ENCODE assay signal across 9 mouse cellular contexts in the genomic region with DNA sequence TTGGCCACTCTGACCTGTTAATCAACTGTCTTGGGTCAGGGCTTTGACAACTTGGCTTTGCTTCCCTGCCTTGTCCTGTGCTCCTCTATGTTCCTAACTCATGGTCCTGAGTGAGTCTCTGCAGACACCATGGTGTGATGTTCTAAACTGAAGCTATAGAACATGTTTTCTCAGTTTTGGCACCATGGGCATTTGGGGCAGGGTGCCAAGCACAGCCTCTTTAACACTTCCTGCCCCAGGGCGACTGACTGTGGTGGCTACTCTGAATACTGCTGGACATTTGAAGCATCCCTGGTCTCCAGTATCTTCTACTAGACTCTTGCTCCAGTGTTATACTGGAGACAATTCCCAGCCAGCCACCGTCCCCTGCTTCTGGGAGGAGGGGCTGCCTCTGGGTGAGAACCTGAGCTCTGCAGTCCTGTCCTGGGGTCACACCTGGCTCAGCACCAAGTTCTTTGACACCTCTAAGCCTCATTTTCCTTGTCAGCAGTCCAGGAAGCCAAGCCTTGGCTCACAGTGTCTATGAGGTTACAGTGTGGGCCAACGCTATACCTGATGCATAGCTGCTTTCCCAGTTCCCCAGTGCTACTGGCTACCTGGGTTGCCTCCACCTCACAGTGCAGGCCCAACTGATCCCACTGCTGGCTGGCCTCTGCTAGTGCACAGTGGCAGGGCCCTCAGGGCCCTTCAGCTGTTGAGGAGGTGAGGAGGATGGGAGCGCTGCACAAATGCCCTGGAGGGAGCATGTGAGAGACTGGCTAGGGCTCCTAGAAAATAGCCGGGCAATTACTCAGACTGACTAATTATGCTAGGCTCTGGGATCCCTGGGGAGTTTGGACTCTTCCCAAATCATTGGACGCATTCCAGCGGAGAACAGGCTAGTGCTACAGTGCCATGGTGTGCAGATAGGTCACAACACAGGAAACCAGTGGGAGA. TPM values are rescaled to one million over a fixed set of nuclear protein-coding genes. Genes with fewer than 3 reads are reported as not detected.
DNase-seq lines count a peak whose midpoint lies in the region; ATAC-seq lines count a peak whose summit lies in the region.
"Had no signal": no experiment of that assay in that cellular context is flagged by ENCODE, and none has a peak within 500 bp of the region (broad histone marks: within the 10 kb centered on the region; RNA-seq: fewer than 3 reads in every experiment).

No protein-coding gene starts in this region.

- no peak overlapping the region for H3K27ac ChIP-seq in midbrain, embryonic 11.5 days (ENCODE audit: low read depth, low read length)
- no peak overlapping the region for H3K27ac ChIP-seq in midbrain, embryonic 10.5 days (replicated peaks)
- H3K27ac ChIP-seq in heart, embryonic 11.5 days (ENCODE audit: low read depth, low read length) = no peak overlapping the region
- H3K27ac ChIP-seq: liver, embryonic 13.5 days had no signal

- H3K4me3 ChIP-seq in midbrain, embryonic 11.5 days (ENCODE audit: low read depth, low read length) = no peak overlapping the region
- H3K4me3 ChIP-seq in midbrain, embryonic 10.5 days = no peak overlapping the region
- no peak overlapping the region for H3K4me3 ChIP-seq in heart, embryonic 11.5 days (ENCODE audit: low read depth, low read length)
- H3K4me3 ChIP-seq: liver, embryonic 13.5 days had no signal

- H3K4me2 ChIP-seq in midbrain, embryonic 11.5 days = no peak overlapping the region
- H3K4me2 ChIP-seq in heart, embryonic 11.5 days = no peak overlapping the region
- H3K4me2 ChIP-seq: liver, embryonic 13.5 days had no signal

- no peak overlapping the region for H3K9ac ChIP-seq in midbrain, embryonic 11.5 days (ENCODE audit: low read length)
- H3K9ac ChIP-seq in heart, embryonic 11.5 days (ENCODE audit: low read depth, low read length) = no peak overlapping the region
- H3K9ac ChIP-seq: liver, embryonic 13.5 days had no signal

- WGBS in midbrain, embryonic 11.5 days = 76% methylated on average over 7 of the region's 7 CpGs
- 67% methylated on average over 7 of the region's 7 CpGs for WGBS in midbrain, embryonic 10.5 days
- 55% methylated on average over 7 of the region's 7 CpGs for WGBS in heart, embryonic 11.5 days (ENCODE audit: insufficient replicate concordance)

- no peaks in the 10 kb centered on the region for H3K27me3 ChIP-seq in midbrain, embryonic 11.5 days (ENCODE audit: control insufficient read depth, insufficient read depth, low read length)
- peaks cover 14% of the 10 kb centered on the region for H3K27me3 ChIP-seq in midbrain, embryonic 10.5 days (ENCODE audit: low read depth, poor library complexity, severe bottlenecking)
- no peaks in the 10 kb centered on the region for H3K27me3 ChIP-seq in heart, embryonic 11.5 days (ENCODE audit: control insufficient read depth, insufficient read depth, low read length)

- H3K36me3 ChIP-seq in midbrain, embryonic 11.5 days (ENCODE audit: control insufficient read depth, insufficient read depth, low read length) = no peaks in the 10 kb centered on the region
- no peaks in the 10 kb centered on the region for H3K36me3 ChIP-seq in midbrain, embryonic 10.5 days
- H3K36me3 ChIP-seq in heart, embryonic 11.5 days (ENCODE audit: control insufficient read depth, insufficient read depth, low read length) = no peaks in the 10 kb centered on the region
- H3K36me3 ChIP-seq: liver, embryonic 13.5 days had no signal

- DNase-seq in midbrain, embryonic 11.5 days (ENCODE audit: low spot score, missing footprints) = peak; percentile 41
- DNase-seq in midbrain, embryonic 10.5 days (ENCODE audit: low spot score) = no peak
- peak; percentile 75 to 78 for DNase-seq in cerebellum, adult 18-20 months
- DNase-seq in kidney, postnatal 36 days = peak; percentile 76 to 77
- DNase-seq in left cerebral cortex, postnatal 36 days (ENCODE audit: low spot score in 2 of 2) = no peak
- DNase-seq: liver, embryonic 13.5 days had no signal

- peaks cover 5% of the 10 kb centered on the region for H3K4me1 ChIP-seq in midbrain, embryonic 11.5 days (ENCODE audit: control insufficient read depth, insufficient read depth, low read length)
- peaks cover 22% of the 10 kb centered on the region for H3K4me1 ChIP-seq in midbrain, embryonic 10.5 days
- peaks cover 16% of the 10 kb centered on the region for H3K4me1 ChIP-seq in heart, embryonic 11.5 days (ENCODE audit: control insufficient read depth, insufficient read depth, low read length)
- H3K4me1 ChIP-seq: liver, embryonic 13.5 days had no signal

- intact Hi-C loops in left cerebral cortex, postnatal 36 days (cut with DNase I) = no loop called here

- H3K9me3 ChIP-seq in midbrain, embryonic 11.5 days (ENCODE audit: control insufficient read depth, low read length) = no peaks in the 10 kb centered on the region
- no peaks in the 10 kb centered on the region for H3K9me3 ChIP-seq in midbrain, embryonic 10.5 days (replicated peaks)
- no peaks in the 10 kb centered on the region for H3K9me3 ChIP-seq in heart, embryonic 11.5 days (replicated peaks; ENCODE audit: control insufficient read depth, low read length)
- H3K9me3 ChIP-seq: liver, embryonic 13.5 days had no signal

- no peak for ATAC-seq in midbrain, embryonic 11.5 days (ENCODE audit: low FRiP score)
- ATAC-seq in heart, embryonic 11.5 days (replicated peaks; ENCODE audit: insufficient number of reproducible peaks, low FRiP score, low TSS enrichment) = 0 out of 2 replicates have a peak, but pooled peaks have one; percentile 49
- no peak for ATAC-seq in activated CD4-positive, CD25-positive, alpha-beta regulatory T cell, adult 4 months
- ATAC-seq in inflammation-experienced regulatory T-cells, adult 6 months = no peak

RNA-seq across cellular contexts. Expression of a gene that starts 12.6 kb away (rescaled TPM):
- polyA plus RNA-seq in midbrain, embryonic 11.5 days (2014; fragmentation: Nextera tagmentation; extraction: Ambion mirVana) = 56.8 and 60.2 TPM in 2 replicates
- 32.4 and 44.8 TPM in 2 replicates for polyA plus RNA-seq in midbrain, embryonic 10.5 days (2016; fragmentation: Nextera tagmentation; extraction: Ambion mirVana)
- 73.2 and 76.1 TPM in 2 replicates for polyA plus RNA-seq in heart, embryonic 11.5 days (2014; fragmentation: Nextera tagmentation; extraction: Ambion mirVana)
- polyA plus RNA-seq in activated CD4-positive, CD25-positive, alpha-beta regulatory T cell, adult 4 months (2017; shearing (Covaris generic)) = under 1 TPM in 1 of 2 experiments, not detected in 1; 0.41 TPM
- total RNA-seq in left cerebral cortex, postnatal 36 days (2021) = 100 to 1,000 TPM in 1 of 2 experiments, 10 to 100 TPM in 1; 95.3 to 108 TPM
- polyA plus RNA-seq in inflammation-experienced regulatory T-cells, adult 6 months (2017; shearing (Covaris generic)) = 1 to 10 TPM in 1 of 3 experiments, under 1 TPM in 2; 0.50 to 1.9 (median 0.69) TPM

RNA-seq across cellular contexts. Expression of a gene that starts 25.1 kb away (rescaled TPM):
- polyA plus RNA-seq in midbrain, embryonic 11.5 days (2014; fragmentation: Nextera tagmentation; extraction: Ambion mirVana) = 7.2 and 9.6 TPM in 2 replicates
- polyA plus RNA-seq in midbrain, embryonic 10.5 days (2016; fragmentation: Nextera tagmentation; extraction: Ambion mirVana) = 14.8 and 19.7 TPM in 2 replicates
- polyA plus RNA-seq in heart, embryonic 11.5 days (2014; fragmentation: Nextera tagmentation; extraction: Ambion mirVana) = 8.1 and 9.8 TPM in 2 replicates
- 10 to 100 TPM in 1 of 2 experiments, 1 to 10 TPM in 1; 8.3 to 17.8 TPM for polyA plus RNA-seq in activated CD4-positive, CD25-positive, alpha-beta regulatory T cell, adult 4 months (2017; shearing (Covaris generic))
- total RNA-seq in left cerebral cortex, postnatal 36 days (2021) = 10 to 100 TPM; 69.2 to 76.9 TPM
- polyA plus RNA-seq in inflammation-experienced regulatory T-cells, adult 6 months (2017; shearing (Covaris generic)) = 10 to 100 TPM in 2 of 3 experiments, 1 to 10 TPM in 1; 8.5 to 12.9 (median 10.0) TPM

RNA-seq across cellular contexts. Expression of a gene that starts 34.4 kb away (rescaled TPM):
- 143 and 147 TPM in 2 replicates for polyA plus RNA-seq in midbrain, embryonic 11.5 days (2014; fragmentation: Nextera tagmentation; extraction: Ambion mirVana)
- polyA plus RNA-seq in midbrain, embryonic 10.5 days (2016; fragmentation: Nextera tagmentation; extraction: Ambion mirVana) = 160 and 170 TPM in 2 replicates
- 75.6 and 78.6 TPM in 2 replicates for polyA plus RNA-seq in heart, embryonic 11.5 days (2014; fragmentation: Nextera tagmentation; extraction: Ambion mirVana)
- 10 to 100 TPM; 51.8 to 56.8 TPM for polyA plus RNA-seq in activated CD4-positive, CD25-positive, alpha-beta regulatory T cell, adult 4 months (2017; shearing (Covaris generic))
- total RNA-seq in left cerebral cortex, postnatal 36 days (2021) = 10 to 100 TPM; 85.2 to 90.3 TPM
- polyA plus RNA-seq in inflammation-experienced regulatory T-cells, adult 6 months (2017; shearing (Covaris generic)) = 10 to 100 TPM; 52.1 to 67.7 (median 61.3) TPM

RNA-seq across cellular contexts. Expression of a gene that starts 55.0 kb away (rescaled TPM):
- not detected in 2 replicates for polyA plus RNA-seq in midbrain, embryonic 11.5 days (2014; fragmentation: Nextera tagmentation; extraction: Ambion mirVana)
- 0.05 TPM in 1 of 2 replicates, not detected in the other for polyA plus RNA-seq in midbrain, embryonic 10.5 days (2016; fragmentation: Nextera tagmentation; extraction: Ambion mirVana)
- not detected in 2 replicates for polyA plus RNA-seq in heart, embryonic 11.5 days (2014; fragmentation: Nextera tagmentation; extraction: Ambion mirVana)
- polyA plus RNA-seq in activated CD4-positive, CD25-positive, alpha-beta regulatory T cell, adult 4 months (2017; shearing (Covaris generic)) = under 1 TPM in 1 of 2 experiments, not detected in 1; 0.46 TPM
- total RNA-seq in left cerebral cortex, postnatal 36 days (2021) = under 1 TPM in 1 of 2 experiments, not detected in 1; 0.23 TPM
- not detected for polyA plus RNA-seq in inflammation-experienced regulatory T-cells, adult 6 months (2017; shearing (Covaris generic))
- polyA plus RNA-seq: liver, embryonic 13.5 days had no signal

Comparison
In these comparisons a context has a peak if more than half of its experiments do, and no peak if none do; other contexts are left out.
1. DNase-seq: peak in midbrain, embryonic 11.5 days (single experiment), cerebellum, adult 18-20 months (2 of 2) and kidney, postnatal 36 days (2 of 2); none in midbrain, embryonic 10.5 days (single experiment) and left cerebral cortex, postnatal 36 days (0 of 2).
2. RNA of a gene that starts 12.6 kb away (polyA plus RNA-seq): 73.2 to 76.1 TPM in heart, embryonic 11.5 days, 56.8 to 60.2 TPM in midbrain, embryonic 11.5 days and 32.4 to 44.8 TPM in midbrain, embryonic 10.5 days; 0.50 to 1.9 TPM in inflammation-experienced regulatory T-cells, adult 6 months and 0.41 TPM in activated CD4-positive, CD25-positive, alpha-beta regulatory T cell, adult 4 months; every median in the first group is over 10 times any median in the second.